Mouse (Mus musculus) adrenal gland, adult 18-20 months (tissue): ENCODE data around the gene Hmg20b. TPM values are rescaled to one million over a fixed set of nuclear protein-coding genes. Genes with fewer than 3 reads are reported as not detected.
A peak's percentile ranks its signal among the peaks of the same experiment; 100 is the strongest.

Experiments
- DNase-seq, 2 experiments: peaks; one replicate each; pipeline ENCODE4 v3.0.0; 2021 to 2022; ENCODE audit warnings: low spot score in 2 of 2
- microRNA-seq, 2 experiments: library from miRNA; unstranded; fragments of <30 nt; microRNA quantifications; one replicate each; pipeline ENCODE4 v1.2.0; 2021; ENCODE audit warnings: borderline number of aligned reads in 2 of 2
- total RNA-seq, 2 experiments: library from RNA; stranded (reverse); gene quantifications; 1 replicate in 1 of 2; 2 replicates in 1 of 2; pipeline ENCODE4 v1.2.3; 2021

Hmg20b gene
- total RNA-seq, 2 experiments from 2014 or later, result 86.5 to 92.7 TPM

DNA sequence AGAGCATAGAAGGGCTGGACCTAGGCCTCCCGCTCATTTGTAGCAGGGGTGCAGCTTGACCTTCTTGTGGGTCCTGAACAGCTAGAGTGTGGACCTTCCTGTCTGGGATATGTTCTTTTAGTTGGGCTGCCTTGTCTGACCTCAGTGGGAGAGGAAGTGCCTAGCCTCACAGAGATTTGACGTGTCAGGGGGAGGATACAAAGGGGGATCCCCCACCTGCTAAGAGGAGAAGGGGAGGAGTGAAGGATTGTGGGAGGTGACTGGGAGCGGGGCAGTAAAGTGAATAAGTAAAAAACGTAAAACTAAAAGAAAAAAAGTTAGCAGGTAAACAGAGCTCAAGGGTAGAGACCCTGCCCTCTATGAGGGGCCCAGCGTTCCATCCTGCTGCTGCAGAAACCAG, 40.7 kb downstream of the Hmg20b start:
- DNase-seq, result no peak

- DNase-seq, result no peak
Measured at GRCm38 (mm10) chr10:81306837-81307682, 43.2 kb downstream of the Hmg20b start.

DNA sequence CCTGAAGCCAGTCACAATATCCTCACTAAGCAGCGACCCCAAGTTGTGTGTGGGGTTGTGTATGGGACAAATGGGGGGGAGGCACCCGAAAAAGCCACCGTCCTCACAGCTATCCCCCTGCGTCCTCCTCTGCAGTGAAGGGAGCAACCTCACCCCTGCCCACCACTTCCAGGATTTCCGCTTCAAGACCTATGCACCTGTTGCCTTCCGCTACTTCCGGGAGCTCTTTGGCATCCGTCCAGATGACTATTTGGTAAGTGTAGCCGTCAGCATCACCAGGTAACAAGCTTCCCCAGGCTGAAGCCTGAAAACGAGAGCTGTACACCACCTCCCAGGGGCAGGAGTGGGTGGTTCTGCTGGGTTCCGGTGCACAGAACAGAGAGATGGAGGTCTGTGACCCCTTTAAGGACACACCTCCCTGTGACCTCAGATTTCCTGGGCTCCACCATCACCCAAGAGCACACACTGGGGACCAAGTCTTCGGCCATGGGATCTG, 44.1 kb downstream of the Hmg20b start:
- no peak for DNase-seq

GRCm38 (mm10) chr10:81305663-81306062, 44.6 kb downstream of the Hmg20b start:
- no peak for DNase-seq

GRCm38 (mm10) chr10:81304597-81305238, 45.6 kb downstream of the Hmg20b start:
- DNase-seq, result peak in 1 of 2 experiments; percentile 66

DNA sequence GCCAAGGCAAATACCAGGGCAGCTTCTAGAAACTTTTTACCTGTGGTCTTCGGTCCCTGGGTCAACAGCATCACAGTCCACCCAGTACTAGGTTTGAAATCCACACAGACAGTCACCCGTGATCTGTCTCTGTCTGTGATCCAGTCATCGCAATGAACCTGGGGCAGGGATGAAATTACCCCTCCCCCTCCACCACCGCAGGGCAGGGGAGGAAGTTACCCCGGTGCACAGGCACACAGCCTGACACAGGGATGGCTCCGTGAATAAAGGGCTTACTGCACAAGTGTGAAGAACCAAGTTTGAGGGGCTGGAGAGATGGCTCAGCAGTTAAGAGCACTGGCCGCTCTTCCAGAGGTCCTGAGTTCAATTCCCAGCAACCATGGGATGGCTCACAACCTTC, 46.5 kb downstream of the Hmg20b start:
- DNase-seq, result no peak

DNA sequence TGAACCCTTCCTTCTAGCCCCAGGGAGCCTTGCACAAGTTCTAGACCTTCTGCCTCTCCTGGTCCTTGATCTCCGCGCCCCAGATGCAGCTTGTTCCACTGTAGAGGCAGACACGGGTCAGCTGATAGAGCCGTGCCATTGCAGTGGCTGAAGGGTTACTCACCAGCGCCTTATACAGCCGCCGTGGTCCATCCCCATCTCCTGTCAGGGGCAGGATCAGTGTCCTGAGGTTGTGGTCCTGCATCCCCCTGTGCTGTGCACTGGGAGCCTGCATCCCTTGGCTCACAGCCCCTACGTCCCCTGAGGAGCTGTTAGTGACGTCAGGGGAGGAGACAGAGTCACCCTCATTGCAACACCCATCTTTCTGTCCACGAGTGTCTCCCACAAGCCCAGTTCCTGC, 47.0 kb downstream of the Hmg20b start:
- DNase-seq, result no peak

GRCm38 (mm10) chr10:81302781-81303218, 47.5 kb downstream of the Hmg20b start:
- DNase-seq, result no peak

- no peak for DNase-seq
Measured at GRCm38 (mm10) chr10:81302288-81302687, 48.0 kb downstream of the Hmg20b start.

DNA sequence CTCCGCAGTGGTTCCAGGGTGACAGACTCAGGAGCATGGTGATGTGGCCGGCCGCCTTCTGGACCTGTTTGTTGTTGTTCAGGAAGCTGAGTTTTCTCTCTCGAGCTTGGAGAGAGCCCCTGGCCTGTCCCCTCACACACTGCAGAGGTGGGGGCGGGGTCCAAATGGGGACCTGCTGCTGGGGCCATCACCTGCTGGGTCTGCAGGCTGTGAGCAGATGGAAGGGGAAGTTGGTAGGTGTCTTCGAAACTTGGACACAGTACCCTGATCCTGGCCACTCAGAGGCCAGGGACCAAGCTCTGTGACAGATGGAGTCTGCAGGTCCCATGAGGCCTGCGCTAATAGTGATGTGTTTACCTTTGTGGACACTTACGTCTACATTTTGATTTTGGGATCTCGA, 49.0 kb downstream of the Hmg20b start:
- DNase-seq, result no peak

GRCm38 (mm10) chr10:81300352-81300907, 49.9 kb downstream of the Hmg20b start:
- DNase-seq, result no peak

- no peak for DNase-seq
Measured at GRCm38 (mm10) chr10:81299585-81300351, 50.5 kb downstream of the Hmg20b start.

DNA sequence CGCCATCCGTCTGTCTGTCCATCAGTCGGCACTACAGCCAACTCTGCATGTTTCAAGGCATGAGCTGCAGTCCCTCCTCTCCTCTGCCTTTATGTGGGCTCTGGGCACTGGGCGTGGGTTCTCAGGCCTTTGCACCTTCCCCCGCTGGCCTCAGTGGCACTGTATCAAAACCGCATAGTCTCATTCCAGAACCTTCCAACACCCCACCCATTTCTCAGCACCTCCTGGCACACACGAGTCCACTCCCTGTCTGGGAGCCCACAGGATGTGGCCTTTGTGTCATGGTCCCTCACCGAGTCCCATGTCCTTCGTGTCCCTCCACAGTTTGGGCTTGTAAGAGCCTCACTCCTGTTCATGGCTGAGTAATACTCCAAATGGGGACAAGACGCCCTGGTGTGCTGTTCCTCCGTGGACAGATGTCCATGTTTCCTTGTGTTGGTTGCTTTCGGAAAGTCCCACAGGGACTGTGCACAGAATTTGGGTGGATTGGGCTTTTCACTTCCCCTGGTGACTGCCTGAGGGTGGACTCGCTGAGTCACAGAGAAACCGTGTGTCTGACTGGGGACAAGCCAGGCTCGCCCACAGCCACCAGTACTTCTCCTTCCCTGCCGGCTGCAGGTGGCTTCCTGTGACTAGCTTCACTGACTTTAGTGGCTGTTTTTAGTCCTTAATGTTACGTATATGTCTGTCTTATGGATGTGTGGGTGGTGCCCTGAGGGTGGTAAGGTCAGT, 51.7 kb downstream of the Hmg20b start:
- no peak for DNase-seq

DNA sequence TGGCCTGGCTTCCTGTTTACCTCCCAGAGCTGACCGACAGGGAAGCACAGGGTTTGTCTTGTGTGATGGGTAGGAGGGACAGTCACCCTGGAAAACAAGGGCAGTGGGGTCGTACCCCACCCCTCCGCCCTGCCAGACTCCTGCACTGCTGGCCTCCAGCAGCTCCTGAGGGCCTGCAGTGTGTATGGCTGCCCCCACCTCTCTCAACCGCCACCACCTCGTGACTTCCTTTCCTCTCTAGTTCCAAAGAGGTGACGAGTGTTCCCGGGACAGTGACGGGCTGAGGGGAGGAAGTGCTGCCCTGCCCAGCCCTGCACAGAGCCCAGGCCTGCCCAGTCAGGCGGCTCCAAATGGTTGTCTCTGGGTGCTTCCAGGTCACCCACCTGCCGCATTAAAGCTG, 52.4 kb downstream of the Hmg20b start:
- DNase-seq, result peak in 1 of 2 experiments; percentile 43

GRCm38 (mm10) chr10:81297246-81297645, 53.0 kb downstream of the Hmg20b start:
- DNase-seq, result no peak

Small RNAs within 50 kb of the gene (microRNA-seq; reads per million reads assigned to microRNA genes)
- gene Mir6913, result 0 to 0.95 reads per million in 2 experiments

Other genes with a start within 250 kb of the Hmg20b start
- gene Map2k2, start 244.6 kb downstream of the Hmg20b start, total RNA-seq, result 100 to 1,000 TPM; 165 to 179 TPM
- gene Zbtb7a, start 215.3 kb downstream of the Hmg20b start, total RNA-seq, result 10 to 100 TPM; 65.3 to 84.8 TPM
- 10 to 100 TPM; 27.3 to 29.7 TPM for gene Pias4, start 182.6 kb downstream of the Hmg20b start, total RNA-seq
- gene Eef2, start 173.8 kb downstream of the Hmg20b start, total RNA-seq, result 1,000 to 10,000 TPM; 1,443 to 1,598 TPM
- 10 to 100 TPM; 63.4 to 74.2 TPM for gene Dapk3, start 167.5 kb downstream of the Hmg20b start, total RNA-seq
- gene 4930442H23Rik, start 166.6 kb downstream of the Hmg20b start, total RNA-seq, result not detected
- gene Nmrk2, start 148.4 kb downstream of the Hmg20b start, total RNA-seq, result not detected
- gene Atcay, start 119.6 kb downstream of the Hmg20b start, total RNA-seq, result 1 to 10 TPM; 2.7 to 3.5 TPM
- 10 to 100 TPM; 16.2 to 17.6 TPM for gene Zfr2, start 117.3 kb downstream of the Hmg20b start, total RNA-seq
- 1 to 10 TPM in 1 of 2 experiments, under 1 TPM in 1; 0.76 to 1.7 TPM for gene Matk, start 97.5 kb downstream of the Hmg20b start, total RNA-seq
- gene Mrpl54, start 83.5 kb downstream of the Hmg20b start, total RNA-seq, result 100 to 1,000 TPM; 105 to 111 TPM
- gene Apba3, start 83.5 kb downstream of the Hmg20b start, total RNA-seq, result 100 to 1,000 TPM; 104 to 123 TPM
- gene Tjp3, start 58.9 kb downstream of the Hmg20b start, total RNA-seq, result 1 to 10 TPM; 1.1 to 1.6 TPM
- 10 to 100 TPM; 37.6 to 40.4 TPM for gene Pip5k1c, start 57.5 kb downstream of the Hmg20b start, total RNA-seq
- gene Cactin, start 29.4 kb downstream of the Hmg20b start, total RNA-seq, result 10 to 100 TPM; 34.3 to 40.9 TPM
- gene Tbxa2r, start 21.7 kb downstream of the Hmg20b start, total RNA-seq, result 10 to 100 TPM; 23.3 to 29.2 TPM
- 1 to 10 TPM; 4.5 to 6.7 TPM for gene Gipc3, start 7.2 kb downstream of the Hmg20b start, total RNA-seq
- gene Mfsd12, start 7.0 kb upstream of the Hmg20b start, total RNA-seq, result 10 to 100 TPM; 16.0 to 29.6 TPM
- 1 to 10 TPM; 1.3 to 4.5 TPM for gene 4930404N11Rik, start 15.3 kb upstream of the Hmg20b start, total RNA-seq
- 10 to 100 TPM; 35.1 to 35.2 TPM for gene Fzr1, start 28.0 kb upstream of the Hmg20b start, total RNA-seq
- 10 to 100 TPM; 49.1 to 50.5 TPM for gene Dohh, start 33.9 kb upstream of the Hmg20b start, total RNA-seq
- 1 to 10 TPM; 1.5 to 1.9 TPM for gene Gm48551, start 34.0 kb upstream of the Hmg20b start, total RNA-seq
- gene Gm48552, start 38.5 kb upstream of the Hmg20b start, total RNA-seq, result 1 to 10 TPM; 1.4 to 2.6 TPM
- gene Smim24, start 42.6 kb upstream of the Hmg20b start, total RNA-seq, result 1 to 10 TPM; 1.1 to 1.2 TPM
- 10 to 100 TPM; 69.1 to 78.7 TPM for gene Nfic, start 105.2 kb upstream of the Hmg20b start, total RNA-seq
- gene Celf5, start 132.2 kb upstream of the Hmg20b start, total RNA-seq, result under 1 TPM; 0.42 to 0.50 TPM
- 100 to 1,000 TPM; 106 to 118 TPM for gene Ncln, start 145.9 kb upstream of the Hmg20b start, total RNA-seq
- gene S1pr4, start 149.7 kb upstream of the Hmg20b start, total RNA-seq, result 1 to 10 TPM; 1.3 to 1.4 TPM
- 1 to 10 TPM; 1.7 to 2.6 TPM for gene Gna15, start 173.7 kb upstream of the Hmg20b start, total RNA-seq
- 10 to 100 TPM; 81.7 to 83.4 TPM for gene Gna11, start 194.7 kb upstream of the Hmg20b start, total RNA-seq
- 1,000 to 10,000 TPM in 1 of 2 experiments, 100 to 1,000 TPM in 1; 911 to 1,138 TPM for gene Aes, start 209.0 kb upstream of the Hmg20b start, total RNA-seq
- gene Tle2, start 224.1 kb upstream of the Hmg20b start, total RNA-seq, result 10 to 100 TPM; 58.2 to 65.6 TPM